Comparison of ENCODE assay signal across 16 mouse cellular contexts in the genomic region with DNA sequence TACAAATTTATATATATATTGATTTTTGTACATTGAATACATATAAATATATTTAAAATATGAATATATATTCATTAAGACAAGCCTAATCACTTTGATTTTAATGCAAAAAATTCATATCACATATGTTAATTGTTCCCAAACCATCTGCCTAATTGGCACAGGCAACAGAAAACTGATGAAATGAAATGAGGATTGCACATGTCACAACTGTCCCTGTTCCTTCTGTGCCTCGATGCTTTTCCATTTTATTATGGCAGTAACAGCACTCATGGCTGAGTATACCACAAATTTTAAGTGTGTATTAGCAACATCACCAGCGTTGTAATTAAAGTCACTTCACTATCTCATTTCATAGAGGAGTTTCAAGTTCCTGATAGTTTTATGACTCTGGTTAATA.
"Had no signal": no experiment of that assay in that cellular context is flagged by ENCODE, and none has a peak within 500 bp of the region (broad histone marks: within the 10 kb centered on the region; RNA-seq: fewer than 3 reads in every experiment).

No protein-coding gene starts in this region.

- H3K9ac ChIP-seq: kidney, embryonic 15.5 days; limb, embryonic 13.5 days; liver, embryonic 14.5 days; neural tube, embryonic 12.5 days; stomach, embryonic 15.5 days had no signal

- H3K27me3 ChIP-seq: kidney, embryonic 15.5 days; limb, embryonic 13.5 days; neural tube, embryonic 12.5 days; stomach, embryonic 15.5 days had no signal

- DNase-seq: kidney, adult 2 months; kidney, postnatal 14 days; left cerebral cortex, postnatal 4 days; lung, adult 18-20 months; lung, postnatal 36 days; midbrain, embryonic 14.5 days; retina, postnatal 1 day; right cerebral cortex, postnatal 14 days; thymus, adult 2 months; thymus, postnatal 25 days had no signal

- H3K9me3 ChIP-seq: kidney, embryonic 15.5 days; limb, embryonic 13.5 days; neural tube, embryonic 12.5 days; stomach, embryonic 15.5 days had no signal

- ATAC-seq: lung, postnatal 0 days had no signal

- H3K4me3 ChIP-seq: kidney, embryonic 15.5 days; limb, embryonic 13.5 days; neural tube, embryonic 12.5 days; stomach, embryonic 15.5 days had no signal

- H3K4me1 ChIP-seq: kidney, embryonic 15.5 days; limb, embryonic 13.5 days; neural tube, embryonic 12.5 days; stomach, embryonic 15.5 days had no signal

- H3K27ac ChIP-seq: kidney, embryonic 15.5 days; limb, embryonic 13.5 days; liver, embryonic 14.5 days; neural tube, embryonic 12.5 days; stomach, embryonic 15.5 days had no signal

- H3K36me3 ChIP-seq: kidney, embryonic 15.5 days; limb, embryonic 13.5 days; neural tube, embryonic 12.5 days; stomach, embryonic 15.5 days had no signal

- H3K4me2 ChIP-seq: kidney, embryonic 15.5 days; limb, embryonic 13.5 days; neural tube, embryonic 12.5 days; stomach, embryonic 15.5 days had no signal
